ENCODE assay signal across 8 mouse cellular contexts in genomic region chr6:13677818-13678282, GRCm38 (mm10). TPM values are rescaled to one million over a fixed set of nuclear protein-coding genes. Genes with fewer than 3 reads are reported as not detected.
DNase-seq lines count a peak whose midpoint lies in the region; ATAC-seq and TF ChIP-seq lines count a peak whose summit lies in the region.

Gene Bmt2, minus strand, starts transcription at chr6:13677966.

- peak within 1 kb of the TSS; percentile 97 for H3K27ac ChIP-seq in hindbrain, embryonic 13.5 days

- H3K4me1 ChIP-seq in hindbrain, embryonic 13.5 days (replicated peaks): peaks cover 11% of the 10 kb centered on the region

- peak within 1 kb of the TSS; percentile 92 for H3K4me3 ChIP-seq in hindbrain, embryonic 13.5 days

- 0% methylated on average over 30 of the region's 37 CpGs for WGBS in hindbrain, embryonic 13.5 days

- no peaks in the 10 kb centered on the region for H3K27me3 ChIP-seq in Patski
- H3K27me3 ChIP-seq in hindbrain, embryonic 13.5 days: no peaks in the 10 kb centered on the region

- POLR2A ChIA-PET in Patski (lab: Charles Lee): no interaction called here

- peak within 1 kb of the TSS; percentile 98 for H3K9ac ChIP-seq in hindbrain, embryonic 13.5 days

- no peaks in the 10 kb centered on the region for H3K9me3 ChIP-seq in hindbrain, embryonic 13.5 days

- peak; percentile 77 for DNase-seq in Patski (ENCODE audit: low read depth, low spot score)
- DNase-seq in cerebellum, postnatal 14 days: peak; percentile 99 to 100
- peak; percentile 98 to 99 for DNase-seq in frontal cortex, postnatal 14 days (ENCODE audit: low spot score in 2 of 2)
- DNase-seq in layer of hippocampus, postnatal 25 days (ENCODE audit: extremely low spot score in 1 of 2, low spot score in 1 of 2): peak; percentile 97 to 98
- peak; percentile 100 for DNase-seq in lung, postnatal 25 days (ENCODE audit: low spot score)
- peak; percentile 99 for DNase-seq in retina, embryonic 14.5 days (ENCODE audit: low spot score)
- peak; percentile 98 for DNase-seq in thymus, postnatal 4 days

- H3K36me3 ChIP-seq in hindbrain, embryonic 13.5 days: no peaks in the 10 kb centered on the region

- in situ Hi-C loops in Patski (cut with MboI; ENCODE audit: low pct_unique_long_range_greater_than_20kb): loop anchor here (10.0 kb wide), 1 partner anchor 187 kb away; no protein-coding TSS in a partner anchor

- H3K4me2 ChIP-seq in hindbrain, embryonic 13.5 days: peak within 1 kb of the TSS; percentile 79

- no peak for TF ChIP-seq CTCF in Patski (IDR thresholded peaks at IDR 0.05)

- CTCF ChIA-PET in Patski (lab: Charles Lee): interaction anchor here (1.2 to 1.7 kb wide), 3 partner anchors 10 to 34 kb away, joined by 3 to 8 read pairs (median 4); no protein-coding TSS in a partner anchor

- ATAC-seq in Patski: peak; percentile 100
- peak; percentile 99 for ATAC-seq in hindbrain, embryonic 13.5 days (ENCODE audit: low FRiP score)

RNA-seq across cellular contexts. Expression of gene Bmt2, which starts in this region (rescaled TPM):
- polyA plus RNA-seq in Patski (2021): 13.7 TPM
- 21.0 and 22.0 TPM in 2 replicates for polyA plus RNA-seq in hindbrain, embryonic 13.5 days (2015; fragmentation: Nextera tagmentation; extraction: Ambion mirVana)
- total RNA-seq in layer of hippocampus, postnatal 25 days (2021): 10 to 100 TPM; 22.7 to 24.0 TPM

Comparison
In these comparisons a context has a peak if more than half of its experiments do, and no peak if none do; other contexts are left out.
1. Peak in every context shown above with its lines: DNase-seq, ATAC-seq, H3K4me3 ChIP-seq and H3K27ac ChIP-seq.